Mouse (Mus musculus): ENCODE measurements around the gene Fmo3. TPM values are rescaled to one million over a fixed set of nuclear protein-coding genes. Genes with fewer than 3 reads are reported as not detected.

The Fmo3 gene
- polyA plus RNA-seq, 1 experiment = not detected

GRCm38 (mm10) chr1:162957422-162957821, 26.9 kb downstream of the Fmo3 start:
- H3K4me1 ChIP-seq (ENCODE audit: control insufficient read depth, insufficient read depth, low read length) = no peaks in the 10 kb centered on the region
- TF ChIP-seq POLR2A (IDR thresholded peaks at IDR 0.05; ENCODE audit: insufficient read depth, low read depth, low read length) (no peak), CTCF (IDR thresholded peaks at IDR 0.05; ENCODE audit: insufficient read depth, low read depth, low read length) (no peak)
- H3K27ac ChIP-seq (ENCODE audit: insufficient read depth, low read depth, low read length) = no peak overlapping the region
- 89% methylated on average over 1 of the region's 1 CpGs for WGBS
- no peak overlapping the region for H3K4me3 ChIP-seq (ENCODE audit: insufficient read depth, low read depth, low read length)

DNA sequence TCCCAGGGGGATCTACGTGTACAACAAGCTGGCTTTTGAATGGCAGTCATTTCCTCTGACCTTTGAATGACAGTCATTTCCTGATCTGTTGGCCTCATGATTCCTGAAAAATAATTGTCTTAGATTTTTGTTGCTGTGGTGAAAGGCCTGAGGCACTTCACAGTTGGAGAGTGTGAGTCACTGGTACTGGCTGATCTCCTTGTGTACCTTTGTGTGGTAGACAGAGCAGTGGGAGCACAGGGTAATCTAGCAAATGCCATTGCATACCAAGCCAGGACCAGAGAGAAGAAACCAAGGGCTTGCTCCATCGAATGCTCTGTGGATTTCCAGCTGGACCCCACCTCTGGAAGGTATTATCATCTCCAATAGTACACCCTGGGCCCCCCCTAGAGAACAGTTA, 31.2 kb downstream of the Fmo3 start:
- 82% methylated on average over 2 of the region's 2 CpGs for WGBS
- H3K27ac ChIP-seq (ENCODE audit: insufficient read depth, low read depth, low read length) = no peak overlapping the region
- no peak for TF ChIP-seq CTCF (IDR thresholded peaks at IDR 0.05; ENCODE audit: insufficient read depth, low read depth, low read length)
- no peak overlapping the region for H3K4me3 ChIP-seq (ENCODE audit: insufficient read depth, low read depth, low read length)
- H3K4me1 ChIP-seq (ENCODE audit: control insufficient read depth, insufficient read depth, low read length) = no peaks in the 10 kb centered on the region

DNA sequence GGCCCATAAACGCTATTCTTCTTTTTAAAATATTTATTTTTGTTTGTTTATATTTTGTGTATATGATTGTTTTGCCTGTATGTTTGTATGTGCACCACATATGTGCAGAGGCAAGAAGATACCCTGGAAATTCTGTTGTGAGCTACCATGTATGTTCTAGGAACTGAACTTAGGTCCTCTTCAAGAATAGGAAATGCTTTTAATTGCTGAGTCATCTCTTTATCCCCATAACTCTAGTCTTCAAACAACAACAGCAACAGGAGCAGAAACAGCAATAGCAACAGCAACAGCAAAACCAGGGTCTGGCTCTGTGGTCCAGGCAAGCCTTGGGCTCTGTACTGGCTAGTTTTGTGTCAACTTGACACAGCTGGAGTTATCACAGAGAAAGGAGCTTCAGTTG, 34.6 kb downstream of the Fmo3 start:
- 100% methylated on average over 1 of the region's 1 CpGs for WGBS
- TF ChIP-seq CTCF (IDR thresholded peaks at IDR 0.05; ENCODE audit: insufficient read depth, low read depth, low read length) (no peak), POLR2A (IDR thresholded peaks at IDR 0.05; ENCODE audit: insufficient read depth, low read depth, low read length) (no peak)
- H3K4me1 ChIP-seq (ENCODE audit: control insufficient read depth, insufficient read depth, low read length) = no peaks in the 10 kb centered on the region
- no peak overlapping the region for H3K27ac ChIP-seq (ENCODE audit: insufficient read depth, low read depth, low read length)
- no peak overlapping the region for H3K4me3 ChIP-seq (ENCODE audit: insufficient read depth, low read depth, low read length)

DNA sequence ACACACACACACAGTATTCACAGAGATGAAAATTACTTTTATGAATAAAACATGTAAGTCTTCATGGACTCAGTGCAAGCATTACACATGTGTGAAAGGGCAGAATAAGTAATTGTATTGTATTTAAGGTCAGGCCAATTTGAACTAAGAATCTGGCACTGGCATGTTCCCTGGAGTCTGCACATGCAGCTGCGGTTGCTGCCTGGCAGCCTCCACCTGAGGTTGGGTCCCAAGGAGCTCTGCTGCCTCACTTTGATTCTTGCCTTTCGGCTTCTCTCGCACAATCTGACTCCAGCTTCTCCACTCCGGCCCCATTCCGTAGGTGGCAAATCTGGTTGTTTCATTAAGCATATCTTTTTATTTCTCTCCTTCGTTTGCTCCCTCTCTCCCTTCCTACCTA, 36.4 kb downstream of the Fmo3 start:
- H3K27ac ChIP-seq (ENCODE audit: insufficient read depth, low read depth, low read length) = no peak overlapping the region
- no peak overlapping the region for H3K4me3 ChIP-seq (ENCODE audit: insufficient read depth, low read depth, low read length)
- TF ChIP-seq POLR2A (IDR thresholded peaks at IDR 0.05; ENCODE audit: insufficient read depth, low read depth, low read length) = no peak
- no peak for TF ChIP-seq CTCF (IDR thresholded peaks at IDR 0.05; ENCODE audit: insufficient read depth, low read depth, low read length)
- WGBS = 83% methylated on average over 6 of the region's 6 CpGs
- H3K4me1 ChIP-seq (ENCODE audit: control insufficient read depth, insufficient read depth, low read length) = no peaks in the 10 kb centered on the region

DNA sequence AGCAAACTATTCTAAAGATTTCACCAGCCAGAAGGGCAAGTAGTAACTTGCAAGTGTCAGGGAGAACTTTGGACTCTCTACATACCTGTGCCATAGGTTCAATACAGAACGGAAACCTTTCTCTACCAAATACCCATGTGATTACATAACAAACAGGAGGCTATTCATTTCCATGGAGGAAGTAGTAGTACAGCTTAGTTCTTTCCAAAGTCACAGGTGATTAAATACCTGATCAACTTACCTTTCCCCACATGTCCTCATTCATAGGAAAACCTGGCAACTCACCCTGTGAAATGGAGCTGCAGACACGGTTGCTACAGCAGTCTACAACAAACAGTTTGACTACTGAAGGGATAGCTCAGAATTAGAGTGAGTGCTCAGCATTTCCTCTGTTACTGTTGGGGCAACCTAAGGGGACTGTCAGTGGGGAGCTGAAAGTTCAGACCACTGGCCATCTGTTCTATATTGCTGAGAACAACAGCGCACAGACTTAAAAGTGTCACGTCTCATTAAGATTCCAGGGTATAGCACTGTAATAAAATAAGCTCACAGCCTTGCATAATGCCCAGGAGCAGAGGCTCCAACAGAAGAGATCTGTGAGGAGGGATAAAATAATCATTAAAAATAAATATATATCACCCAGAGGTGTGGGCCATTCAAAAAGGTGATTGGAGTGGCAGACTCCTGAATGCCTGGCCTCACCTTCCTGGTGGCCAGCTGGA, 37.3 kb downstream of the Fmo3 start:
- TF ChIP-seq CTCF (IDR thresholded peaks at IDR 0.05; ENCODE audit: insufficient read depth, low read depth, low read length) (no peak), POLR2A (IDR thresholded peaks at IDR 0.05; ENCODE audit: insufficient read depth, low read depth, low read length) (no peak)
- Histone ChIP-seq H3K27ac (ENCODE audit: insufficient read depth, low read depth, low read length) (no peak overlapping the region), H3K4me1 (ENCODE audit: control insufficient read depth, insufficient read depth, low read length) (no peaks in the 10 kb centered on the region), H3K4me3 (ENCODE audit: insufficient read depth, low read depth, low read length) (no peak overlapping the region)
- 87% methylated on average over 4 of the region's 4 CpGs for WGBS

GRCm38 (mm10) chr1:162943700-162944099, 40.6 kb downstream of the Fmo3 start:
- WGBS = 83% methylated on average over 6 of the region's 6 CpGs

GRCm38 (mm10) chr1:162938696-162939351, 45.5 kb downstream of the Fmo3 start:
- no peak overlapping the region for H3K4me3 ChIP-seq (ENCODE audit: insufficient read depth, low read depth, low read length)
- WGBS = 76% methylated on average over 4 of the region's 4 CpGs
- no peak for TF ChIP-seq POLR2A (IDR thresholded peaks at IDR 0.05; ENCODE audit: insufficient read depth, low read depth, low read length)
- TF ChIP-seq CTCF (IDR thresholded peaks at IDR 0.05; ENCODE audit: insufficient read depth, low read depth, low read length) = no peak

More at GRCm38 (mm10) chr1:162943700-162944099, 40.6 kb downstream of the Fmo3 start:
- no peaks in the 10 kb centered on the region for H3K4me1 ChIP-seq (ENCODE audit: control insufficient read depth, insufficient read depth, low read length)
- H3K4me3 ChIP-seq (ENCODE audit: insufficient read depth, low read depth, low read length) = no peak overlapping the region
- H3K27ac ChIP-seq (ENCODE audit: insufficient read depth, low read depth, low read length) = no peak overlapping the region
- TF ChIP-seq CTCF (IDR thresholded peaks at IDR 0.05; ENCODE audit: insufficient read depth, low read depth, low read length) (no peak), POLR2A (IDR thresholded peaks at IDR 0.05; ENCODE audit: insufficient read depth, low read depth, low read length) (no peak)

GRCm38 (mm10) chr1:162937970-162938695, 46.2 kb downstream of the Fmo3 start:
- Histone ChIP-seq H3K4me3 (ENCODE audit: insufficient read depth, low read depth, low read length) (no peak overlapping the region), H3K27ac (ENCODE audit: insufficient read depth, low read depth, low read length) (no peak overlapping the region), H3K4me1 (ENCODE audit: control insufficient read depth, insufficient read depth, low read length) (no peaks in the 10 kb centered on the region)
- TF ChIP-seq CTCF (IDR thresholded peaks at IDR 0.05; ENCODE audit: insufficient read depth, low read depth, low read length) (no peak), POLR2A (IDR thresholded peaks at IDR 0.05; ENCODE audit: insufficient read depth, low read depth, low read length) (no peak)
- WGBS = 50% methylated on average over 5 of the region's 5 CpGs

More at GRCm38 (mm10) chr1:162938696-162939351, 45.5 kb downstream of the Fmo3 start:
- Histone ChIP-seq H3K4me1 (ENCODE audit: control insufficient read depth, insufficient read depth, low read length) (no peaks in the 10 kb centered on the region), H3K27ac (ENCODE audit: insufficient read depth, low read depth, low read length) (no peak overlapping the region)

GRCm38 (mm10) chr1:162937415-162937814, 46.9 kb downstream of the Fmo3 start, which contains the start of gene Fmo6:
TSS of gene Fmo6 (minus strand) at chr1:162937515.
- no peaks in the 10 kb centered on the region for H3K4me1 ChIP-seq (ENCODE audit: control insufficient read depth, insufficient read depth, low read length)
- TF ChIP-seq CTCF (IDR thresholded peaks at IDR 0.05; ENCODE audit: insufficient read depth, low read depth, low read length) (no peak), POLR2A (IDR thresholded peaks at IDR 0.05; ENCODE audit: insufficient read depth, low read depth, low read length) (no peak)
- no peak within 1 kb of the TSS for H3K27ac ChIP-seq (ENCODE audit: insufficient read depth, low read depth, low read length)
- 86% methylated on average over 6 of the region's 6 CpGs for WGBS
- H3K4me3 ChIP-seq (ENCODE audit: insufficient read depth, low read depth, low read length) = no peak within 1 kb of the TSS

Data from olfactory bulb, adult 2 months (tissue).